Mouse (Mus musculus): Measurements from ENCODE around the gene Abtb1. TPM values are rescaled to one million over a fixed set of nuclear protein-coding genes. Genes with fewer than 3 reads are reported as not detected.

Abtb1 gene
- polyA plus RNA-seq, 1 experiment from 2014 or later = 27.2 TPM

DNA sequence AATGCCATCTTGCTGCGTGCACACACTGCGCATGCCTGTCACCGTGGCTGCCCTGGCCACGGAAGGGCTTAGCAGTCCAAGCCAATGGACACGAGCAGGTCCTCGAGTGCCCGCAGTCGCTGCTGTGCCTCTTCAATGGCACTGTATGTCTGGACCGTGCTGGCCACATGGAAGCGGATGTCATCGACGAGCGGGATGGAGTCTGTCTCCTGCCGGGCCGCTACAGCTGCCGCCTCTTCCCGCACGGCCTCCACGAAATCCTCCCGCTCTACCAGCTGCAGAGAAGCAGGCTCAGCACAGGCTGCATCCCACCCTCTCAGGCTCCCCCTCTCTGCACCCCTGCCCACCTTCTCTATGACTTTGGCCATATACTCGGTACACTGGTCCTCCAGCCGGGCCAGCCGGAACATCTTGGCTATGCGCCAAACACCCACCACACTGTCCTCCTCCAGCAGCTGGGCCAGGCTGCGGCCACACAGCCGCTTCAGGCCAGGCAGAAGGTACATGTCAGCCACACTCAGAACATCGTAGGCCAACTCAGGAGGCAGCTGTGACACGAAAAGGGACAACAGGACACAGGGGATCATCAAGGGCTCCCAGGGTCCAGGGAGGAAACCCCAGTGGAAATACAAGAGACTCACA is 5.5 kb downstream of the Abtb1 start:
- H3K4me3 ChIP-seq = no peak overlapping the region
- 89% methylated on average over 28 of the region's 28 CpGs for WGBS
- peaks cover 17% of the 10 kb centered on the region for H3K4me1 ChIP-seq (replicated peaks)
- no peaks in the 10 kb centered on the region for H3K9me3 ChIP-seq
- H3K27me3 ChIP-seq (ENCODE audit: insufficient read depth, poor library complexity, severe bottlenecking) = no peaks in the 10 kb centered on the region
- peaks cover 44% of the 10 kb centered on the region for H3K36me3 ChIP-seq
- no peak overlapping the region for H3K27ac ChIP-seq
- DNase-seq (ENCODE audit: low spot score) = no peak

GRCm38 (mm10) chr6:88835047-88835446 is 6.7 kb downstream of the Abtb1 start:
- peaks cover 8% of the 10 kb centered on the region for H3K4me1 ChIP-seq (replicated peaks)
- no peak for DNase-seq (ENCODE audit: low spot score)
- H3K27me3 ChIP-seq (ENCODE audit: insufficient read depth, poor library complexity, severe bottlenecking) = peaks cover 6% of the 10 kb centered on the region; the same call in 1 of the 2 replicates
- H3K36me3 ChIP-seq = peaks cover 44% of the 10 kb centered on the region
- H3K9me3 ChIP-seq = no peaks in the 10 kb centered on the region
- no peak overlapping the region for H3K27ac ChIP-seq
- no peak overlapping the region for H3K4me3 ChIP-seq
- 82% methylated on average over 5 of the region's 5 CpGs for WGBS

GRCm38 (mm10) chr6:88833340-88834140 is 8.2 kb downstream of the Abtb1 start:
- Histone ChIP-seq H3K4me3 (no peak overlapping the region), H3K36me3 (peaks cover 32% of the 10 kb centered on the region), H3K9me3 (no peaks in the 10 kb centered on the region), H3K27ac (no peak overlapping the region), H3K27me3 (ENCODE audit: insufficient read depth, poor library complexity, severe bottlenecking) (peaks cover 6% of the 10 kb centered on the region; the same call in 1 of the 2 replicates), H3K4me1 (replicated peaks) (peaks cover 8% of the 10 kb centered on the region)
- 88% methylated on average over 5 of the region's 5 CpGs for WGBS
- DNase-seq (ENCODE audit: low spot score) = no peak

GRCm38 (mm10) chr6:88832663-88833062 is 9.1 kb downstream of the Abtb1 start:
- DNase-seq (ENCODE audit: low spot score) = no peak
- 81% methylated on average over 5 of the region's 5 CpGs for WGBS
- Histone ChIP-seq H3K4me3 (no peak overlapping the region), H3K27me3 (ENCODE audit: insufficient read depth, poor library complexity, severe bottlenecking) (peaks cover 6% of the 10 kb centered on the region; the same call in 1 of the 2 replicates), H3K4me1 (replicated peaks) (peaks cover 12% of the 10 kb centered on the region), H3K36me3 (peaks cover 24% of the 10 kb centered on the region), H3K9me3 (no peaks in the 10 kb centered on the region), H3K27ac (no peak overlapping the region)

GRCm38 (mm10) chr6:88831456-88831855 is 10.3 kb downstream of the Abtb1 start:
- H3K27me3 ChIP-seq (ENCODE audit: insufficient read depth, poor library complexity, severe bottlenecking) = peaks cover 6% of the 10 kb centered on the region; the same call in 1 of the 2 replicates
- WGBS = 28% methylated on average over 8 of the region's 8 CpGs
- no peak overlapping the region for H3K4me3 ChIP-seq
- H3K36me3 ChIP-seq = peaks cover 11% of the 10 kb centered on the region
- H3K4me1 ChIP-seq (replicated peaks) = peaks cover 24% of the 10 kb centered on the region
- H3K27ac ChIP-seq = no peak overlapping the region
- peak; percentile 78 for DNase-seq (ENCODE audit: low spot score)
- no peaks in the 10 kb centered on the region for H3K9me3 ChIP-seq

DNA sequence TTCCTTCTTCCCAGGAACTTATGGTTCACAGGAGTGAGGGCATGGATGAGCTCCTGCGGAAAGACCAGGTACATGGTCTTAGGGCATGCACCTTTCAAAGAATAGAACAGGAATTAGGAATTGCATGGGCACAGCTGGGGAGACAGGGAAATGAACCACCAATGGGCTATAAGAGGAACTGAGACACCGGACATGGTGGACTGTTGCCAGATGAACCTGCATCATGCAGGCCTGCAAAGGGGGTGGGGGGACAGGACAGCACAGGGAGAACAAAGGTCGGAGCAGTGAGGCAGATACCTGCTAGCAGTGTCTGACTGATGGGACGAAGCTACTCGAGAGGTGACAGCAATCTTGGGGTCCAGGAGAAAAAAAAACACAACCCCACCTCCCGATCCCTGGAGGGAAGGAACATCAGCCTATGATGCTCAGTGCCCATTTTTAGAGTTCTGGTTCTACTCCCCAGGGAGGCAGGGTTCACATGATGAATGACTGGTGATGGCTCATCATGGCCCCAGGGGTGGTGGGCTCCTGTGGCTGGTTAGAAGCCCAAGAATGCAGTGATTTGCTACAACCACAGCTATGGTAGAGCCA is 11.6 kb downstream of the Abtb1 start:
- Histone ChIP-seq H3K9me3 (no peaks in the 10 kb centered on the region), H3K27ac (no peak overlapping the region), H3K36me3 (no peaks in the 10 kb centered on the region), H3K4me1 (replicated peaks) (peaks cover 28% of the 10 kb centered on the region), H3K4me3 (no peak overlapping the region), H3K27me3 (ENCODE audit: insufficient read depth, poor library complexity, severe bottlenecking) (peaks cover 6% of the 10 kb centered on the region; the same call in 1 of the 2 replicates)
- WGBS = 86% methylated on average over 6 of the region's 6 CpGs
- no peak for DNase-seq (ENCODE audit: low spot score)

GRCm38 (mm10) chr6:88829579-88829978 is 12.2 kb downstream of the Abtb1 start:
- H3K27ac ChIP-seq = no peak overlapping the region
- 89% methylated on average over 4 of the region's 4 CpGs for WGBS
- H3K9me3 ChIP-seq = no peaks in the 10 kb centered on the region
- no peaks in the 10 kb centered on the region for H3K36me3 ChIP-seq
- peaks cover 28% of the 10 kb centered on the region for H3K4me1 ChIP-seq (replicated peaks)
- DNase-seq (ENCODE audit: low spot score) = no peak
- peaks cover 6% of the 10 kb centered on the region; the same call in 1 of the 2 replicates for H3K27me3 ChIP-seq (ENCODE audit: insufficient read depth, poor library complexity, severe bottlenecking)
- H3K4me3 ChIP-seq = no peak overlapping the region

DNA sequence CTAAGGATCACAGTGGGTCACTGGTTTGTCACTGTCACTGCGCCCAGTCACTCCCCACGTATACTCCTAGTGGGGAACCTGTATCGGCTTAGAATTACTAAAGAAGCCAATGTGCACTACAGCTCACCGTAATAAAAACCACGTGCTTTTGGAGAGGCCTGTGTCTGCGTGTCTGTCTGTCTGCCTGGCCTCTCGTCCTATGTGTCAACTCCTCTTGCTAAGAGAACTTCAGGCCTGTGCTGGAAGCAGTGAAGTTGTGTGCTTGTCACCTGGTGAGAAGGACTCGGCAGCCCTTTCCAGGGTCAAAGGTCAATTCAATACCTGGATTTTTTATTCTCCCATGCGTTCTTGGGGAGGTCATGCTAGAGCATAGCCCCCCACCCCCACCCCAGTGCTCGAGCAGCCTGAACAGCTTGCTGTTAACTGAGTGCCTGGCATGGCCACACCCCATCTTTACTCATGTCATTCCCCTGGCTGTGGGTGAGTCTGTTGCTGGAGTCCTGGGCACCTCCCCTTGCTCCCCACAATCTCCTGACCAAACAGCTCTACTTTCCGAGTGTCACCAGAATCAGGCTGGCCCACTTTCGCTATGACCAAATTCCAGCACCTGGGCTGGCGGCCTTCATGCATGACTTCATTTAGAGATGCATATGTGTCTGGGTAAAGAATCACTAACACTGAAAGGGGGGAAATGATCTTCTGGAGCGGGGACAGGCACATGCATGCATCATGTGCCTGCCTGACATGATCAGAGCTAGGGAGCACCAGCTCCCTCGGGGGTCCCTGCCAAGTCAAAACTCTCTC is 13.4 kb downstream of the Abtb1 start:
- H3K36me3 ChIP-seq = no peaks in the 10 kb centered on the region
- no peak for DNase-seq (ENCODE audit: low spot score)
- WGBS = 72% methylated on average over 15 of the region's 15 CpGs

DNA sequence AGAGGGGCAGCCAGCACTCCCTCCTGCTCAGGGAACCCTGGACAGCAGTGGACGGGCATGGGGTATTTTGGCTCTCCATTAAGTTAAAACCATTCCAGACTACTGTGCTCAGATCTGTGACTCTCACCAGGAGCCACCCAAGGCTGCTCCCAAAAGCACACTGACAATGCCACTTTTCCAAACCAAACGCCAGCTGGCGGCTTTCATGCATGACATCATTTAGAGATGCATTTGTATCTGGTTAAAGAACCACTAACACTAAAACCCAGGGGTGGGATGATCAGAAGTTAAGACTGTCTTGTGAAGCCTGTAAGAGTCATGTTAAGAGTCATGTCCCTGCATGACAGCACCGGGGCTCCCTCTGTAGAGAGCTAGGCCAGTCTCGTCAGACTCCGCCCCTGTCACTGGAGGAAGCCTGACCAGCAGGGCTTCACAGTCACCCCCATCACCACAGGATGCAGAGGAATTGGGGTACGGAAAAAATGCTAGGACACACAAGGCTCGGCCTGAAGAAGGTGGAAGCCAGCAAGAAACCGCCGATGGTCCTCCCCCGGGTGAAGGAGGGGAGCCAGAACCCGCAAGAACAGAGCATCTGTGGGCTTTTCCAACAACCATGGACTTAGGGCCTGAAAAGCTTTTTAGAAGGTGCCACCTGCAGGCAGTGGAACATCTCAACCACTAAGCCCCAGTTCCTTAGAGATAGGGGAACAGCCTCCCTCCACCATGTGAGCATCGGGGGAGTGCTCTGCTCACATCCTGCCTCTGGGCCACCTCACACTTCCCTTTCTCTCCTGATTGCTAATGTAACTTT is 14.2 kb downstream of the Abtb1 start:
- Histone ChIP-seq H3K27me3 (ENCODE audit: insufficient read depth, poor library complexity, severe bottlenecking) (peaks cover 14% of the 10 kb centered on the region; the same call in 1 of the 2 replicates), H3K4me1 (replicated peaks) (peaks cover 26% of the 10 kb centered on the region), H3K4me3 (no peak overlapping the region), H3K9me3 (no peaks in the 10 kb centered on the region), H3K36me3 (no peaks in the 10 kb centered on the region), H3K27ac (peak overlapping the region; percentile 54; the same call in 1 of the 2 replicates)
- 58% methylated on average over 13 of the region's 13 CpGs for WGBS
- no peak for DNase-seq (ENCODE audit: low spot score)

More for the DNA sequence above, 13.4 kb downstream of the Abtb1 start:
- Histone ChIP-seq H3K9me3 (no peaks in the 10 kb centered on the region), H3K4me3 (no peak overlapping the region), H3K27me3 (ENCODE audit: insufficient read depth, poor library complexity, severe bottlenecking) (peaks cover 12% of the 10 kb centered on the region; the same call in 1 of the 2 replicates), H3K4me1 (replicated peaks) (peaks cover 28% of the 10 kb centered on the region), H3K27ac (no peak overlapping the region)

- Histone ChIP-seq H3K4me3 (no peak overlapping the region), H3K9me3 (no peaks in the 10 kb centered on the region), H3K36me3 (no peaks in the 10 kb centered on the region), H3K4me1 (replicated peaks) (peaks cover 27% of the 10 kb centered on the region), H3K27ac (peak overlapping the region; percentile 54), H3K27me3 (ENCODE audit: insufficient read depth, poor library complexity, severe bottlenecking) (peaks cover 14% of the 10 kb centered on the region; the same call in 1 of the 2 replicates)
- no peak for DNase-seq (ENCODE audit: low spot score)
- WGBS = 73% methylated on average over 3 of the region's 3 CpGs
These were observed 14.8 kb downstream of the Abtb1 start for GRCm38 (mm10) chr6:88826965-88827364.

DNA sequence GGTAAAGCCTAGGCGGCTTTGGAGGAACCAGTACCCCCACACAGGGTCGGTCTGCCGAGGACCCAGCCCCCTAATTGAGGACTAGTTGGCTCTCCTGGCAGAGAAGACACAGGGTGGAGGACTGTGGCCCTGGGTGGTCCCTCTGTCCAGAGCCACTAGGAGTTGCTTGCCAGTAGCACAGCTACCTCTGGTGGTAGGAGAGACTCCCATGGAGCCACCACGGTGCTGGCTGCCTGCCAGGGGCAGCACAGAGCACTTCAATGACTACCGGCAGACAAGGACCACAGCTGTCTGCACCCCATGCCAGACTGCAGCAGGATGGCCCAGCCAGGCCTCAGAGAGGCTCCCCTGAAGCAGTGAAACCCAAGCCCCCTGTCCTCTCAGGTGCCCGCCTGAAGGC is 15.2 kb downstream of the Abtb1 start:
- H3K27me3 ChIP-seq (ENCODE audit: insufficient read depth, poor library complexity, severe bottlenecking) = peaks cover 14% of the 10 kb centered on the region; the same call in 1 of the 2 replicates
- no peaks in the 10 kb centered on the region for H3K9me3 ChIP-seq
- 46% methylated on average over 6 of the region's 6 CpGs for WGBS
- peaks cover 30% of the 10 kb centered on the region for H3K4me1 ChIP-seq (replicated peaks)
- no peaks in the 10 kb centered on the region for H3K36me3 ChIP-seq
- peak overlapping the region; percentile 54 for H3K27ac ChIP-seq
- DNase-seq (ENCODE audit: low spot score) = peak; percentile 42
- no peak overlapping the region for H3K4me3 ChIP-seq

Measured in hindbrain, embryonic 10.5 days (tissue).